Comparison of ENCODE assay signal across 7 mouse cellular contexts in the genomic region with DNA sequence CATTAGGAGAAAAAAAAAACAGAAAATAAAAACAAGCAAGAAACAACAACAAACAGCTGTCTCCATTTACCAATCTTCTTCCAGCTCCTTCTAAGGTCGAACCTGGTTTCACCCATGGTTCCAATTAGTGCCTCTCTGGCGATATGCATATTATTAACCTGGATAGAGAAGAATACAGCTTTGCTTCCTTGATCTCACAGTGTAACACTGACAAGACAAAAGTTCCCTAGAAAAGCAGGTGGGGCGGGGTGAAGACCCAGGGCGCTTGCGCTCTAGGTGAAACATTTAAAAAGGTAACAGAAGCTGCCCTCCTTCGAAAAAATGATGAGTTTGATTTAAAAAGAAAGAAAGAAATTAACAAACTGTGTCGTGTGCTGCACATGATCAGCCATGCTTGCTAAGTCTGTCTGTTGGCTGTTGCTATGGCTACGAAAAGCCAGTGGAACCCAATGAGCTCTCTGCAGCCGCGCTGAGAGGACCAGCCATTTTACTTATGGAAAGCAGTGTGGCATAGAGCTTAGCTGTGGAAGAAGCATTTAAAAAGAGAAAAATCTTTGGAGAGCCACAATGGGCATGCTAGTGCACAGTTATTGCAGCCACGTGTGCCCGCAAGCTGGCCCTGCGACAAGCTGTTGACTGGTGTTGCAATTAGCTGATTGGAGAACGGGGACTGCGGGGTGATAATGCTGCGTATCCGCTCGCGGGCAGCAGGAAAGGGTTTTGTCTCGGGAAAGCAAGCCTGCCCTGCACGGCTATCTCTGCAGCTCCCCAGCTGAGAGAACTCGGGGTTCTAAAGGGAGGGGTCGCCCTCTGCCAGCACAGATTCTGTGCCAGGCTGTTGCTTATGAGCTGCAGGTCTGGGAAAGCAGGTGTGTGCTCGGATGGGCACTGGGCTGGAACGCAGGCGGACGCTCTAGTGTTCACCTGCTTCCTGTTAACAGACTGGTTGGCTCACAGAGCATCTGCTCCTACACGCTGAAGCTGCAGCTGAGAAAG.
A peak's percentile ranks its signal among the peaks of the same experiment; 100 is the strongest.
DNase-seq lines count a peak whose midpoint lies in the region; ATAC-seq and TF ChIP-seq lines count a peak whose summit lies in the region.

No protein-coding gene starts in this region.

- peak overlapping the region; percentile 66 for H3K4me3 ChIP-seq in kidney, adult 2 months (ENCODE audit: insufficient read depth, low read depth, low read length)
- H3K4me3 ChIP-seq in limb, embryonic 10.5 days, result peak overlapping the region; percentile 63
- peak overlapping the region; percentile 64 for H3K4me3 ChIP-seq in midbrain, embryonic 13.5 days (replicated peaks)

- H3K27ac ChIP-seq in kidney, adult 2 months (ENCODE audit: insufficient read depth, low read depth, low read length), result peak overlapping the region; percentile 24; the same call in 1 of the 2 replicates
- peak overlapping the region; percentile 86 for H3K27ac ChIP-seq in limb, embryonic 10.5 days
- H3K27ac ChIP-seq in midbrain, embryonic 13.5 days, result peak overlapping the region; percentile 98

- ATAC-seq in midbrain, embryonic 13.5 days, result peak; percentile 96

- H3K9ac ChIP-seq in midbrain, embryonic 13.5 days (replicated peaks), result peak overlapping the region; percentile 88

- DNase-seq in adrenal gland, postnatal 25 days, result peak; percentile 50
- DNase-seq in cerebellum, postnatal 4 days (ENCODE audit: low spot score in 2 of 2), result peak; percentile 32 to 60
- peak; percentile 59 to 60 for DNase-seq in heart, adult 18-20 months
- peak; percentile 76 for DNase-seq in kidney, adult 2 months
- DNase-seq in limb, embryonic 10.5 days (ENCODE audit: low spot score), result peak; percentile 76
- peak; percentile 23 to 61 for DNase-seq in spleen, postnatal 4 days (ENCODE audit: low spot score in 2 of 2)

- 4% methylated on average over 28 of the region's 28 CpGs for WGBS in kidney, adult 2 months
- WGBS in limb, embryonic 10.5 days, result 2% methylated on average over 28 of the region's 28 CpGs
- WGBS in midbrain, embryonic 13.5 days, result under 1% methylated on average over 28 of the region's 28 CpGs

- no peak for TF ChIP-seq POLR2A in kidney, adult 2 months (IDR thresholded peaks at IDR 0.05; ENCODE audit: low read depth, low read length)

- no peak for TF ChIP-seq CTCF in kidney, adult 2 months (conservative IDR thresholded peaks at IDR 0.05; ENCODE audit: insufficient read depth, insufficient read length, low read depth, low read length)

- H3K36me3 ChIP-seq in kidney, adult 2 months (ENCODE audit: control insufficient read depth, insufficient read depth, low read length), result no peaks in the 10 kb centered on the region
- H3K36me3 ChIP-seq in limb, embryonic 10.5 days, result no peaks in the 10 kb centered on the region
- H3K36me3 ChIP-seq in midbrain, embryonic 13.5 days, result no peaks in the 10 kb centered on the region

- no peaks in the 10 kb centered on the region for H3K27me3 ChIP-seq in kidney, adult 2 months (replicated peaks; ENCODE audit: control insufficient read depth, insufficient read depth, low read length)
- no peaks in the 10 kb centered on the region for H3K27me3 ChIP-seq in limb, embryonic 10.5 days (ENCODE audit: low read depth, poor library complexity, severe bottlenecking)
- H3K27me3 ChIP-seq in midbrain, embryonic 13.5 days, result no peaks in the 10 kb centered on the region

- H3K4me2 ChIP-seq in midbrain, embryonic 13.5 days (replicated peaks), result peak overlapping the region; percentile 71

- H3K4me1 ChIP-seq in kidney, adult 2 months (ENCODE audit: control insufficient read depth, insufficient read depth, low read length), result no peaks in the 10 kb centered on the region; the same call in 1 of the 2 replicates
- peaks cover 10% of the 10 kb centered on the region for H3K4me1 ChIP-seq in limb, embryonic 10.5 days
- H3K4me1 ChIP-seq in midbrain, embryonic 13.5 days (replicated peaks), result peaks cover 39% of the 10 kb centered on the region

- H3K9me3 ChIP-seq in limb, embryonic 10.5 days (replicated peaks), result no peaks in the 10 kb centered on the region
- H3K9me3 ChIP-seq in midbrain, embryonic 13.5 days, result no peaks in the 10 kb centered on the region

Comparison
In these comparisons a context has a peak if more than half of its experiments do, and no peak if none do; other contexts are left out.
1. Peak in every context shown above with its lines: DNase-seq, ATAC-seq, H3K4me3 ChIP-seq and H3K27ac ChIP-seq.
2. H3K27ac ChIP-seq: peak in every context shown above with its lines; median percentile 98 in midbrain, embryonic 13.5 days; 86 in limb, embryonic 10.5 days; 24 in kidney, adult 2 months.